Mouse (Mus musculus) urinary bladder, postnatal 4 days (tissue): ENCODE data around the gene Gprasp1.
"Not testable (repeated sequence)": the region's sequence is repeated elsewhere in the genome, so short reads cannot be mapped to it uniquely, and the experiment has no call there.

Experiments used
- DNase-seq, 2 experiments: peaks; one replicate each; pipeline ENCODE4 v3.0.0; 2021 to 2022; ENCODE audit warnings: low spot score in 2 of 2

Gene Gprasp1

DNA sequence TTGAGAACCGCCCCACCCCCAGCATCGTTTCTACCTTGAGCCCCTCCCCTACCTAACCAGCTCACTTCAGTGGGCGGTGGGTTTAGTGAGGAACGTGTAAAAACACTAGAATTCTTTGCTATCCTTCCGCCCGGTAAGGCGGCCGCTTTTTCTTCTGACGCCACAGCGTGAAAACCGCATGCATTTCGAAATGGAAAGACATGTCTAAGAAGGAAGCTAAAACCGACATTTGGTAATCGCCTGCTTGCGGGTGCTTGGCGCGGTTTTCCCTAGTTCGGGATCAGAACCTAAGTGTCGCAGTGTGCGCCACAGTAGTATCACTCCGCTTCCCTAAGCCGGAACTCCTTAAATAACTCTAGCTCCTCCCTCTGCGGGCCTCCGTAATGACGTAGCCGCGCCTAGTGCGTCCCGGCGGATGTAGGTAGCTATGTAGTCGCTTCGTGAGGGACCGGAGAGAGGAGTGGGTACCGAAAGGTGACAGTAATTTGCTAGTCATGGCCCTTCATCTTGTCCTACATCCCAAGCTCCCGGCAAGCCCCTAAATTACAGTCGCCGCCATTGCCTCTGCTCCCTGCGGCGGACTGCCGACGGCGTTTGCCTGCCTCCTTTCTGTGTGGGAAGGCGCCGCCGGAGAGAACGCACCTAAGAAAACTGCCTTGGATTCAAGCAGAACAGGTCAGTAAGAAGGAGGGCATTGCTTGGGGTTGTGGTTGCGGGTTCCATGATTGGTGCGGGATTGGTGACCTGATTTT lies at the start of gene Gprasp1, which contains the start of gene Armcx5:
Gene Gprasp1, plus strand, starts transcription at position 430 of the 752 bp plus-strand sequence.
Gene Armcx5, plus strand, starts transcription at position 430 of the 752 bp plus-strand sequence.
- DNase-seq: peak; percentile 75 to 80

DNA sequence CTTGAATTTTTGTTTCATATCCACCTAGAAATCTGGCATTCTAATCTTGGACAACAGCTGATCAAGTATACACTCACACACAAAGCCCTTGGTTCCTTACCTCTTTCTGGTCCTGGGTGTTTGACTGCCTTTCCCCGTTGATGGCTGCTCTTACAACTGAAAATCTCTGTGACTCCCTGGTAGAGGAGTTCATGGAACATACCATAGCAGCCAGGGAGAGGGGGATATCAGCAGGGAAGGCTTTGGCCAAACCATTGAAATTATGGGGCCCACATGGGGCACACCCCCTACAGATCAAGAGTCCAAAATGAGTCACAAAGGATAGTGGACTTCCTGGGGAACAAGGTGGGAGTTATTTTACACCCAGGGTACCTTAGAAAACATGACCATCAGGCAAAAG lies 48.9 kb upstream of the Gprasp1 start, which contains the start of gene Tcp11x2:
Gene Tcp11x2, minus strand, starts transcription at position 158 of the 400 bp plus-strand sequence.
- no peak for DNase-seq

DNA sequence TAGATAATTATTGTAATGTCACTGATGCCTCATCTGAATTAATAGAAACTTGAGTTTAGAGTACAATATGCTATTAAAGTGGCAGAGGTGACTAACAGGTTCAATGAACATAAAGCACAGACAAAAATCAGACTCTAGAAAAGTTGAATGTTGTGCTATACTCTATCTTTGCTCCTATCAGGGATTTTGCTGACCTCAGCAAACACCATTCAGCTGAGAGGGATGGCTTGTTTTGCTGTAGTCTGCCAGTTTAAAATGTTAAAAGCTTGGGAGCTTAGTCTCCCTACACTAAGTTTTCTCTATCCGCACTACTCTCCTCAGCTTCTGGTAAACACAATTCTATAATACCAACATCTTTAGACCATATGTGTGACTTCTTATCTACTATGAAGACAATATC lies 39.4 kb upstream of the Gprasp1 start:
- DNase-seq: no peak

DNA sequence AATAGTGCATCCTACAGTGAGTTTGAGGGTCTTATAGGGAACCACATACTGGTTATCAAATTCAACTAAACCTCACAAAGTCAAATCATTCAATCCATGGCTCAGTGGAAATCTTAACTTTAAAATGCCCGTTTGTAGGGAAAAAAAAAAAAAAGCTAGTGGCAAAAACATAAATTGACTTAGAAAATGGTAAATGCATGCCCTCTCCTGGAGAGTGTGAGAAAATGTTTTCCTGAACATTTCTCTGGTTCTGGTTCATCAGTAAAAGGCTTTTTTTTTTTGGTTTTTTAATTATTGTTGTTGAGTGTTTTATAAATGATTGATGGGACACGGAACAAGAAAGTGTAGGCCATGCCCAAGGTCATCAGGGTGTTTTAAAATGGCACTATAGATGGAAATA lies 38.2 kb upstream of the Gprasp1 start:
- no peak for DNase-seq

DNA sequence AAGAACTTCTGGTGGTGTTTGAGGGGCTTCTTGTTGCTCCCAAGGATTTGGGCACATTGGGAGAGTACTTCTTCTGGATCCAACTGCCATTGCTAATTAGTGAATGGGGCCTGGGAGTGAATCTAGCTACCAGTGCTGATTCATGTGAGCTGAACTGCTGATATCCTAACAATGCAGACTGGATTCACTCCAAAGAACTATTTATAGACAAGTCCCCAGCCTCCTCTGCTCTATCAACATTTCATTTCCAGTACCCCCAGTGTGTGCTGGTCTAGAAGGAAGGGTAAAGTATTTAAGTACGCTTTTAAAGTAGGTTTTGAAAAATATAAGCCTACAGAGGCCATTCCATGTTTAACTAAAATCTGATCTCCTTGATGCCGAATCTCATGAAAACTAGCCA lies 29.7 kb upstream of the Gprasp1 start:
- DNase-seq: no peak

DNA sequence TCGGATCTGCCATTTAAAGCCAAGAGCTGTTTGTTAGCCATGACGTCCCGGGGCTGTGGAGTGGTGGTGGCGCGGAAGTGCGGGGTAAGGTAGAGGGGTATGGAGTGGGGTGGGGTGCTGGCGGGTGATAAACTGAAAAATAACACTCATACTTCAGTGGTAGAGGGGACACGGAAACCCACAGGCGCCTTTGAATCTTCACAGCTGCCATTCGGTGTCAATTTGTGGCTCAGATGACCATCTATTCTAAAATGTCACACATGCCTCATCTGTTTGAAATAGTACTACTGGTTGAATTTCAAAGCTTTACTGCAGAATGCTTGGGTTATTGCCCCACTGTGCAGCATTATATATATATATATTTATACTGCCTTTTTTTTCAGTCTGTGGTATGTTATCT lies 17.4 kb upstream of the Gprasp1 start, which contains the start of gene Tmsb15a:
Gene Tmsb15a, minus strand, starts transcription at position 101 of the 400 bp plus-strand sequence.
- no peak for DNase-seq

DNA sequence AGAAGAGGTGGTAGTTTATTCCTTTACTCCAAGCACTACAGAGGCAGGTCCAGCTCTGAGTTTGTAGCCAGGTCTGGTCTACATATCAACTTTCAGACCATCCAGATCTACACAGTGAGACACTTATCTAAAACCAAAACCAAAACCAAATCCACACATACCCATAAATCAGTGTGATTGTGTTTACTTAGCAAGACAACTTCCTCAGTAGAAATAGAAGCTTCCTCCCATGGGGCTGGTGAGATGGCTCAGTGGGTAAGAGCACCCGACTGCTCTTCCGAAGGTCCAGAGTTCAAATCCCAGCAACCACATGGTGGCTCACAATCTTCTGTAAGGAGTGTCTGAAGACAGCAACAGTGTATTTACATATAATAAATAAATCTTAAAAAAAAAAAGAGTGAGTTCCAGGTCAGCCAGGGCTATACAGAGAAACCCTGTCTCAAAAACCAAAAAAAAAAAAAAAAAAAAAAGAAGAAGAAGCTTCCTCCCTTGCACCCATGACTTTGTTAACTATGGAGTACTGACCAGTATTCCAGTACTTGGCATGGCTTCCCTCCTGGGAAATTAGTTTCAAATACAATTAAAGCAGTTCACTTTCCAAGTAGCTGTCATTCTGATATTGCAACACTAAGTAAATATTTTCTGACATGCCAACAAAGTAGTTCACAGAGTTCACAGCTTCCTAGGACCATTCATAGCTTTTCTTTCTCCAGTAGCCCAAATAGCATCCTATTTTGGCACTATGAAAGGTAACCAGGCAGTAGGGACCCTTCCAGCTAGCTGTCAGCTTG lies 3.6 kb upstream of the Gprasp1 start:
- no peak for DNase-seq

DNA sequence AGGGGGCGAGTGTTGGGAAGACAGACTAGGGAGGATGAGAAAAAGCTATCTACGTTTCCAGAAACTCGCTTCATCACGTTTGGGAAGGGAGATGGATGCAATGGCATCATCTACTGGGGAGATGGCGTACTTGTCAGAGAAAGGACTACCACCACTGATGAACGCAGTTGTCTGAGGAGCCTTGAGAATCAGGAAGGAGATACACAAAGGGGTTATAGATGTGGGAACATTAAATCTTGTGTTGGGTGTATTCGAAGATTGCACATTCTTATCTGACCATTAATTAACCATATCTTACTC lies 473 bp downstream of the Gprasp1 start:
- DNase-seq: no peak

DNA sequence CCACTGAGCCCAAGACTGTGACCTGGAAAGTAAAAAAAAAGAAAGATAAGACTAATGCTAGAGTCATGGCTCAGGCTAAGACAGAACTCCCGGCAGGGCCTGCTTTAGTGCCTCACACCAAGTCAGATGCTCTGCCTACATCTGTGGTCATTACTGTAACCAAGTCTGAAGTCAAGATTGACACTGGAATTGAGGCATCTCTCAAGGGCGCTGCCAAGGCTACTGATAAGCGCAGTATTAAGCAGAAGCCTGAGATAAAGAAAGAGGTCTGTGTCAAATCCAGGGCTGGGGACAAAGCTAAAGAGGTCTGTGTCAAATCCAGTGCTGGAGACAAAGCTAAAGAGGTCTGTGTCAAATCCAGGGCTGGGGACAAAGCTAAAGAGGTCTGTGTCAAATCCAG lies 2.8 kb downstream of the Gprasp1 start:
- DNase-seq: not testable (repeated sequence)

DNA sequence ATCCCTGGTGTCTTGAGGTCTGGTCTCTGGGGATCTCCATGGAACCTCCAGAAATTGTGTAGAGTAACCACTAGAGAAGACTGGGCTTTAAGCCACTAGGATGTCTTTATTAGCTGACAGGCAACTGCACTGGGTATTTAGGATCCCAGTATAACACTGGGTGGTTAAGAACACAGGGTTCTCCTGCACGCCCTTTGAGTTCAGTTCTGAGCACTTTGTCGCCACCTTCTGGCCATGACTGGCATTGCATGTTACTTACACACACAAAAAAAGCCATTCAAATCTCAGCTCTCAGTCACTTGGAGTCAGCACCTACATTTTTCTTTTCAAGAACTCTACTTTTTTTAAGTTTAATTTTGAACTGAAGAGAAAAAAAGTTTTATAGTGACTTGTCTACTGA lies 10.3 kb downstream of the Gprasp1 start:
- DNase-seq: peak; percentile 19 to 74

DNA sequence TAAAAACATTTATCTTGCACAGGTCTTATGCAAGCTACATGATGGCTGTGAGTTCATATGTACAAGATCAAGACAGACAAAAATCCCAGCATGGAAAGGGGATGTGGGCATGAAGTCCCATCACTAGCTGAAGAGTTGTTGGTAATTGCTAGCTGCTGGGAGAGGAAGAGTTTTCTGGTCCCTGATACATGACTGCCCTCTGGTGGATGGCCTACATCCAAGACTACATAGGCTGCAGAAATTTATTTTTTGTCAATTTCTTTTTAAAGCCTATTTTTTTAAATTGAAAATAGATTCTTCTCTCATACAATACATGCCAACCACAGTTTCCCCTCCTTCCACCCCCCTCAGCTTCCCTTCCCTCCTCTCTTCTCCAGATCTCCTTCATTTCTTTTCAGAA lies 19.2 kb downstream of the Gprasp1 start:
- DNase-seq: no peak

DNA sequence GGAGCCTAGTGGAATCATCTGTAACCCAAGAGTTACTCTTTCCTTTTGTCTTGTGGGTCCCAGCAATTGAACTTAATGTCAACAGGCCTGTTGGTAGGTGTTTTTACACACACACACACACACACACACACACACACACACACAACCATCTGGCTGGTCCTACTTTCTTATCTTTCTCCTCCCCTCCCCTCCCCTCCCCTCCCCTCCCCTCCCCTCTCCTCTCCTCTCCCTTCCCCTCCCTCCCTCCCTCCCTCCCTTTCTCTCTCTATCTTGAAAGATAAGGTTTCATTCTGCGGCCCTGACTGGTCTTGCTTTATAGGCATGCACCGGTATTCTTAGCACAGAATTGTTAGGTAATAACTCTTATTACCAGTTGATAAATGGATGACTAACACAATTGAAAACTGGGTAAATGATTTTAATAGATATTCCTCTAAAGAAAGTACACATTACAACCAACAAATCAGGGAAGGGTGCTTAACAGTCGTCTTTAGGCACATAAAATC lies 25.6 kb downstream of the Gprasp1 start:
- DNase-seq: no peak

DNA sequence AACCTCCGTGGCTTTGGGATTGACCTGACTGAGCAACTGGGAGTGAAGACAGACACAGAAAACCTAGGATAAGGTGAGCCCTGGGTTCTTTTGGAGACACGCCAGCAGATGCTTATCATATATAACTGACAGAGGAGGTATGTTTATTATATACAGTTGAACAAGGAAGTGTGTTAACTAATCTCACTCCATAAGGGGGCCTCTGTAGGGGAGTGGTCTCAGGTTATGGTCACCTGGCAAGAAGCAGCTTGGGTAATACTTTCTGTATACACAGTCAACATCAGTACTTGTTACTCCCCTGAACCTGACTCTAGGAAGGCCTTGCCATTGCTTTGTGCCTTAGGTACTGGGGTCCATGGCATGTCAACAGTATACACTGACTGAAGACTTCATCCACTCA lies 26.0 kb downstream of the Gprasp1 start:
- no peak for DNase-seq

DNA sequence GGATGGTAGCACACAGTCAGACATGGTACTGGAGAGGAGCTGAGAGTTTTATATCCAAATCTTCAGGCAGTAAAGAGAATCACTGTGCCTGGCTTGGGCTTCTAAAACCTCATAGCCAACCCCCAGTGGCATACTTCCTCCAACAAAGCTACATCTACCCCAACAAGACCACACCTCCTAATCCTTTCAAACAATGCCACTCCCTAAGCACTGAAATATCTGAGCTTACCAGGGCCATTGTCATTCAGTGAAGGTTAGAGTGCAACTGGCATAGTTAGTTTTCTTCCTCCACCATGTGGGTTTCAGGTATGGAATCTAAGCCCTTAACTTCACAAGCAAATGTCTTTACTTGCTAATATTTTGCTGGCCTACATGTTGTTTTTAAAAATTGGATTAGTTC lies 49.0 kb downstream of the Gprasp1 start:
- DNase-seq: no peak

DNA sequence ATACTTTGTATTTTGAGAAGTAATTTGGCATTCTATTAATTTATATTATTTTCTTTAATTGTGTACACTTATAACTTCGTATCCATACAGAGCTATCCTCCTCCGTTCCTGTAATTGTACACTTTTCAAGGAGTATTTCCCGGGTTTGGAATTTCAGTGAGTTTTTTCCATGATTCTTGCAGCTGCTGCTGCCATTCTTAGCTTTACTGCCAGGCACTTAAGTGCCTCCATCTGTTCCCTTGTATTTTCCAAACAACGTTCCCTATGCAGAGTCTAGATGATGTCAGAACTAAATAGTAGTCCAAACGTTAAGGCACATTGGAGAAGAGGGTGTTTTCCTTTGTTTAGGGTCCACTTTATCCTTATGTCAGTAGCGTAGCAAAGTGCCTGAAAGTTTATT lies 49.8 kb downstream of the Gprasp1 start:
- DNase-seq: no peak

DNA sequence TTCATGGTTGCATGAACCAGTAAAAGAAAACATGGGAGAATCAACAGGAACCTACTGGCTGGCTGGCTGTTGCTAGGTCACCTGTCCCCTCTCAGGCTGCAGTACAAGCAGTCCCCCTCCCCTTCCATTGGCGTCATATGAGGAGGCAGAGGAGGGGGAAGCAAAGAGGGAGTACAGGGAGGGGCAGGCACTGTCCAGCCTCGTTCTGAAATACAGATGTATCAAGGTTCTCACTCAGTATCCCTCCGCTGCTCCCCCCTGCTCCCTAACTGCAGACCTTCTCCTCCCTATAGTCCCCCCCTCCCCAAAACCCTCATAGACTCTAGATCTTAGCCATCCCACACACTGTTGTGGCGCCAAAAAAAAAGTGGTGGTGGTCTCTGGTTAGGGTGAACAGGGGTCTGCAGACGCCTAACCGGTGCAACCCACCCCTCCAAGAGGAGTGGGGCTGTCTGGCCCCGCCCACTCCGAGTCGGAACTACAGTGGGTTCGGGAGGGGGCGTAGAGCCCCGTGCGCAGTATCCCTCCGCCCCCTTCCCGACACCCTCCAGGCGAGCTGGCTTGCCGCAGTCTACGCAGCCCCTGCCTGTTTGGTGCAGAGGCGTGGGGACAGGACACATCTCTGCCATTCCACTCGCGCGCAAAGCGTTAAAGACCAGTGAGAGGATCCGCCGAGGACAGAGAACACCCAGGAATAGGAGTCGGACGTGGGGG lies 53.2 kb downstream of the Gprasp1 start:
- peak in 1 of 2 experiments; percentile 67 for DNase-seq

DNA sequence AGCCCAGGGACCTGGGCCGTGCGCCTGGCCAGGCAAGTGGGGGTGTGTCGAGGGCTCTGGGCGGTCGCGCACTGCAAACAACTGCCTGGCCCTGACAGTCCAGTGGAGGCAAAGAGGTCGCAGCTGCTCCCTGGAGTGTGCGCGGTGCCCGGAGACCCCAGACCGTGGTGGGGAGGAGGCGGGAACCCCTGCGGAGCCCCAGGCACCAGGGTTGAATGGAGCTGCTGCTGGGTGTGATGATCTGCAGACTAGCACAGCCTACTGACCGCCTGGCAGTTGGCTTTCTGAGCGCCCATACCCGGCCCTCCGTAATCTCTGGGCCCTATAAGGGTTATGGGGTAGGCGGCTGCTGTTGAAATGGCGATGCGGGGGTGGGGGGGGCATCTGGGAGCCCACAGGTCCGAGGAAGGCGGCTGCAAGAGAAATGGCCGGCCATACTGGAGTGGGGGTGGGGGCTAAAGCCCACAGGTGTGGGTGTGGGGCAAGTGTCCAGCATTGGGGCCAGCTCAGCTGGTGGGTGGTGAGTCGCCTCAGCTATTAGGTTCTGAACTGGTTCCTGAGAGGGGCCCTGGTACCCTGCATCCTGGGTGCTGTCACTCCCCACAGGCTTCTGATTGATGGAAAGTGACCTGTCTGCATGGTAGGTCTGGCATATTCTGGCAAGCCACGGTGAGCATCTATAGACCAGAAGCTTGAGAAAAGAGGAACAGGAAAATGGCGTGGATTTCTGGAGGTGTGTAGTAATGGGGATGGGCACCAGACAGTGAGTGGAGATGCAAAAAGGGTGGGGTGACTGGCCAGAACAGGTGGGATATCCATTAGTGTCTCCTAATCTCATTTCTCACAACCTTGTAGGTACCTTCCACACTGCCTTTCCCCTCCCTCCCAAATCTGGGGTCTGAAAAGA lies 54.0 kb downstream of the Gprasp1 start:
- DNase-seq: not testable (repeated sequence)

DNA sequence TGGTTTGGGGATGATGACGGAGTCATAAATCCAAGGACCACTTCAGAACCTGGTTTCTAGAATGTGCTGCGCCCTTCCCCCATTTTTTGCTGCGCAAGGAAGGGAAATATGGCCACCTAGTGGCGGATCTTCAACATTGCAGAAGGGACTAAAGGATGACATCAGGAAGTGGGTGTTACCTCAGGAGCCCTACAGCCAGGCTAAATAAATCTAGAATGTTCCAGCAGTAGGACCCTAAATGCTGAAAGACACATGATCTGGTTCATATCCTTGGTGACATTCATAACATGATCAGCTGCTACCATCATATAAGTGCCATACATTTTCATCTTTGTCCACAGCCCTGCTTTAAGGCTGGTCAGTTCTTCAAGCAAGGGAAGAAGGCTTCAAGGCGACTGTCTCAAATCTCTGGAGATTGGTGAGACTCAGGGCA lies 54.7 kb downstream of the Gprasp1 start, which contains the start of gene Bhlhb9:
Gene Bhlhb9, plus strand, starts transcription at position 383 of the 433 bp plus-strand sequence.
- peak in 1 of 2 experiments; percentile 25 for DNase-seq

DNA sequence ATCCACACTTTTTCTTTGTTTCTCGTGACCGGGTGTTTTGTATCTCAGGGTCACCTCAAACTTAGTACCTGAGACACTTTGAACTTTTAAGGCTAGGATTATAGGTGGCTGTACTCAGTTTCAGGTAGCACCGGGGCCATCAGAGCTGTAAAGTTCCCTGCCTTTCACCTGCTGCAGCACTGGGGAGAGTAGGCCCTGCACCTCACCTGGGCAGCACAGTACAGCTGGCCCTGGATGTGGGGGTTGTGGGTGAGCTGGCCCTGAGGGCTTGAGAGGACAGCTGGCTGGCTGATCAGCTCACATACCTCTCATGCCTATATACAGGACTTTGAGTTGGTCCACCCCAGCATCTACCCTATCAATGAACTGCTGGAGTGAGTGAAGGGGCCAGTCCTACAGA lies 61.6 kb downstream of the Gprasp1 start:
- DNase-seq: no peak

DNA sequence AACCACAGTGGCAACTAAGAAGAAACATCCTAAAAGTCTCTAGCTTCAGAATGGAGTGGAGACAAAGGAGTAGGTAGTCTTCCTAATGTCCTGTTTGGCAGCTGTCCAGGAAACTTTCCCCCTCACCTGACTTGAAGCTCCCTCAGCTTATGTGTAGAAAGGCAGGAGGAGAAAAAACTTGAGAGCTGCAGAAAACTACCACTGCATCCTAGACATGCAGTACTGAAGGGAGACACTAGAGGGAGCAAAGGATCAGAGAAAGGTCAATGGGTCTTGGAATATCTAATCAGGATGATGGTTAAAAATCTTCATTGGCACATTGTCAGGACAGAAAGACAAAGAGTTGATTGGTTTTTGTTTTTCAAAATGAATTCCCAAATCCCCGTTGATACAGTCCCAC lies 63.2 kb downstream of the Gprasp1 start:
- no peak for DNase-seq

DNA sequence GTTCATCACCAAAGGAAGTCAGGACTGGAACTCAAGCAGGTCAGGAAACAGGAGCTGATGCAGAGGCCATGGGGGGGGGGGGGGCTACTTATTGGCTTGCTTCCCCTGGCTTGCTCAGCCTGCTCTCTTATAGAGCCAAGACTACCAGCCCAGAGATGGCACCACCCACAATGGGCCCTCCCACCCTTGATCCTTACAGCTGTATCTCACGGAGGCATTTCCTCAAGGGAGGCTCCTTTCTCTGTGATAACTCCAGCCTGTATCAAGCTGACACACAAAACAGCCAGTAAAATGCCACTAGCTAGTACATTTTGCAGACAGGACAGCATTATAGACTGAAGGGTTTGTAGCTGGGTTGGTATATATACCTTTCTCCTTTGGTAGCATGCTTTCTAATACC lies 93.4 kb downstream of the Gprasp1 start:
- DNase-seq: not testable (repeated sequence)
